Mouse (Mus musculus) 416B (cell line): Measurements from ENCODE around the gene Gm438.
"Not testable (repeated sequence)": the region's sequence is repeated elsewhere in the genome, so short reads cannot be mapped to it uniquely, and the experiment has no call there.

Experiments
- DNase-seq: peaks from one replicate; pipeline ENCODE4 v3.0.0; 2011; ENCODE audit warnings: low read depth

The Gm438 gene

GRCm38 (mm10) chr4:144786483-144786882 lies at the start of gene Gm438:
Gm438 (minus strand) TSS chr4:144786583.
- DNase-seq = no peak

- DNase-seq = no peak
Measured at GRCm38 (mm10) chr4:144824706-144825105, 38.3 kb upstream of the Gm438 start.

GRCm38 (mm10) chr4:144823996-144824395 lies 37.6 kb upstream of the Gm438 start:
- no peak for DNase-seq

- not testable (repeated sequence) for DNase-seq
Measured at GRCm38 (mm10) chr4:144807135-144807534, 20.8 kb upstream of the Gm438 start.

GRCm38 (mm10) chr4:144803633-144804032 lies 17.2 kb upstream of the Gm438 start:
- no peak for DNase-seq

GRCm38 (mm10) chr4:144790141-144790540 lies 3.8 kb upstream of the Gm438 start:
- DNase-seq = no peak

GRCm38 (mm10) chr4:144782476-144783197 lies 3.7 kb downstream of the Gm438 start:
- DNase-seq = no peak

GRCm38 (mm10) chr4:144765722-144766121 lies 20.7 kb downstream of the Gm438 start:
- DNase-seq = peak; percentile 64

- DNase-seq = no peak
Measured at GRCm38 (mm10) chr4:144749139-144749538, 37.2 kb downstream of the Gm438 start.
